Mouse (Mus musculus) cerebellum, adult 2 months (tissue): ENCODE data around the gene Olfr71.

Source experiments
- CTCF ChIP-seq: fragments of 200-500 bp; IDR thresholded peaks from 2 replicates; pipeline ENCODE4 v1.5.1; 2011; ENCODE audit warnings: low read depth, mild to moderate bottlenecking, control low read depth, low read length, moderate library complexity, borderline replicate concordance; ENCODE audit not compliant: insufficient read depth
- POLR2A ChIP-seq: fragments of 200-500 bp; IDR thresholded peaks from 2 replicates; pipeline ENCODE4 v1.6.1; 2011; ENCODE audit warnings: low read length, control low read depth, borderline replicate concordance; ENCODE audit not compliant: insufficient read depth

- TF ChIP-seq CTCF: peak; percentile 20; the same call in 1 of the 2 replicates
- TF ChIP-seq POLR2A: no peak
Measured at GRCm38 (mm10) chr4:43703439-43703838, 6.6 kb downstream of the Olfr71 start.
